Mouse (Mus musculus): ENCODE measurements at regions not wholly inside any gene's neighbourhood (a gene's known extent, or its start where the extent isn't known, plus 50 kb on each side); places are given as distances from the start of the nearest gene placed in this dataset.

DNA sequence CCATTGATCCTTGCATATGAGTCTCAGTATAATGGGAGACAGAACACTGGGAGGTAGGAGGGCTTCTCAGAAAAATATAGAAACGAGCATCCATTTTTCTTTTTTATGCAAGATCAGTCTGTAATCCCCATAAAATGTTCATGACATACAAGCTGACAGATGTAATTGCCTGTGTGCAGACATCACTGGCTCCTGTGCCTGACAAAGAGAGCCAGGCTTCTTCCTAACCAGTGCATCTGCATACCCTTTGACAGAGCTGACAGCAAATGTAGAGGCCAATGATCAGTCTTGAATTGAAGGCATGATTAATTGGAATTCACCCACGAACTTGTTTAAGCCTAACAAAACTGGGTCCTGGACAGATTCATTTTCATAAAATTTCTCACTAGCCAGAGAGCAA is 463.0 kb downstream of the 1190002N15Rik start:
- WGBS, result 47% methylated on average over 2 of the region's 2 CpGs

GRCm38 (mm10) chr9:94067121-94067520 is 470.8 kb downstream of the 1190002N15Rik start:
- no peak overlapping the region for H3K9ac ChIP-seq
- no peak overlapping the region for H3K4me2 ChIP-seq (replicated peaks)
- no peaks in the 10 kb centered on the region for H3K9me3 ChIP-seq
- no peaks in the 10 kb centered on the region for H3K27me3 ChIP-seq (replicated peaks)
- H3K4me1 ChIP-seq, result no peaks in the 10 kb centered on the region
- H3K4me3 ChIP-seq, result no peak overlapping the region
- no peaks in the 10 kb centered on the region for H3K36me3 ChIP-seq
- ATAC-seq (ENCODE audit: low FRiP score, low read depth), result no peak
- WGBS, result 70% methylated on average over 1 of the region's 1 CpGs
- H3K27ac ChIP-seq, result no peak overlapping the region

More for the DNA sequence above, 463.0 kb downstream of the 1190002N15Rik start:
- no peaks in the 10 kb centered on the region for H3K4me1 ChIP-seq
- no peak overlapping the region for H3K9ac ChIP-seq
- no peak overlapping the region for H3K4me3 ChIP-seq
- H3K27me3 ChIP-seq (replicated peaks), result no peaks in the 10 kb centered on the region
- no peaks in the 10 kb centered on the region for H3K9me3 ChIP-seq
- no peak for ATAC-seq (ENCODE audit: low FRiP score, low read depth)
- no peak overlapping the region for H3K27ac ChIP-seq
- H3K4me2 ChIP-seq (replicated peaks), result no peak overlapping the region
- no peaks in the 10 kb centered on the region for H3K36me3 ChIP-seq

GRCm38 (mm10) chr9:94053229-94053628 is 484.7 kb downstream of the 1190002N15Rik start:
- H3K27ac ChIP-seq, result no peak overlapping the region
- no peaks in the 10 kb centered on the region for H3K4me1 ChIP-seq
- H3K4me2 ChIP-seq (replicated peaks), result no peak overlapping the region
- no peaks in the 10 kb centered on the region for H3K27me3 ChIP-seq (replicated peaks)
- no peaks in the 10 kb centered on the region for H3K9me3 ChIP-seq
- no peaks in the 10 kb centered on the region for H3K36me3 ChIP-seq
- 83% methylated on average over 4 of the region's 4 CpGs for WGBS
- no peak for ATAC-seq (ENCODE audit: low FRiP score, low read depth)
- H3K4me3 ChIP-seq, result no peak overlapping the region
- no peak overlapping the region for H3K9ac ChIP-seq

DNA sequence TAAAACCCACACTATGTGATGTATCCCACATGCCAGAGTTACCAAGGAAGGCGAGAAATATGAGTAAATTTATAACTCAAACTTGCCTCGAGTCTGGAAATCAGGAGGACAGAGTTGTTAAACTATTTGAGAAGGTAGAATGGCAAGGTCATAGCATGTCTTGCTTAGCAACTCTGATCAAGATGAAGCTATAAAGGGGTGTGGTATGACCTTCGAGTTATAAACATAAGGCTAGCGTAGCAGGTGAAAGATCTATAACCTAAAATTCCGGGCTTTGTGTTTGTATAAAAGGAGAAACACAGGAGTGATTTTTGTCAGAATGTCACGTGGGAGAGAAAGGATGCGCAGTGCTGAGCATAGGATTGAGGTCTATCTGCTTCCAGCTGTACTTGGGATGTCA is 490.0 kb downstream of the 1190002N15Rik start:
- no peaks in the 10 kb centered on the region for H3K4me1 ChIP-seq
- ATAC-seq (ENCODE audit: low FRiP score, low read depth), result no peak
- 88% methylated on average over 7 of the region's 7 CpGs for WGBS
- no peak overlapping the region for H3K27ac ChIP-seq
- no peaks in the 10 kb centered on the region for H3K9me3 ChIP-seq
- no peaks in the 10 kb centered on the region for H3K27me3 ChIP-seq (replicated peaks)
- no peak overlapping the region for H3K4me3 ChIP-seq
- H3K36me3 ChIP-seq, result no peaks in the 10 kb centered on the region
- H3K9ac ChIP-seq, result no peak overlapping the region
- H3K4me2 ChIP-seq (replicated peaks), result no peak overlapping the region

GRCm38 (mm10) chr9:94045462-94046126 is 492.3 kb downstream of the 1190002N15Rik start:
- no peaks in the 10 kb centered on the region for H3K9me3 ChIP-seq
- no peak overlapping the region for H3K27ac ChIP-seq
- no peaks in the 10 kb centered on the region for H3K4me1 ChIP-seq
- no peak overlapping the region for H3K9ac ChIP-seq
- ATAC-seq (ENCODE audit: low FRiP score, low read depth), result no peak
- WGBS, result 84% methylated on average over 3 of the region's 3 CpGs
- H3K4me3 ChIP-seq, result no peak overlapping the region
- H3K27me3 ChIP-seq (replicated peaks), result no peaks in the 10 kb centered on the region
- H3K36me3 ChIP-seq, result no peaks in the 10 kb centered on the region
- H3K4me2 ChIP-seq (replicated peaks), result no peak overlapping the region

- ATAC-seq (ENCODE audit: low FRiP score, low read depth), result no peak
- Histone ChIP-seq H3K4me1 (no peaks in the 10 kb centered on the region), H3K27me3 (replicated peaks) (no peaks in the 10 kb centered on the region), H3K9me3 (no peaks in the 10 kb centered on the region), H3K36me3 (no peaks in the 10 kb centered on the region), H3K27ac (no peak overlapping the region), H3K9ac (no peak overlapping the region), H3K4me3 (no peak overlapping the region), H3K4me2 (replicated peaks) (no peak overlapping the region)
- WGBS, result 62% methylated on average over 3 of the region's 3 CpGs
Measured at GRCm38 (mm10) chr9:94023761-94024160, 514.1 kb downstream of the 1190002N15Rik start.

DNA sequence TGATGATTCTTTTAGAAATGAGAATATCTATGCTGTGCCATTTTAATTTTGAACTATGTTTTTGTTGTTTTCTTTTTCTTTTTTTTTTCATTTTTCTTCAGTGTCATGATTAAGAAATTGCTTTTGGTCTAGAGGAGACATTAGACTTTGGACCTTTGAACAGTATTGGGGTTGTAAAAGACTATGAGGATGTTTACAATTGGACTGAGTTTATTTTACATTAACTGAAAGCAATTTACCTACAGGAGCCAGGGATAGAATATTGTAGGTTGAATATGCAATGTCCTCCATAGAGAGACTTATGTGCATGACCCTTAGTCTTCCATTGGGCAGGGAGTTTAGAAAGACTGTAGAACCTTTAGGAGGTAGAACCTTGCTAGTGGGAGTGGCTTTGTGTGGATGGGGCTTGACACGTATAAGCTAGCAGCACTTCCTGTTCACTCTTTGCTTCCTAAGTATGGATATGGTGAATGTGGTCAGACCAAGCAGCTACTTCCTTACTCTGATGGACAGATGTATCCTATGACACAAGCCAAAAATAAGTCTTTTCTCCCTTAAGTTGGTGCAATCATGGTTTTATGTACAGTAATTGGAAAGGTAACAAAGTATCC is 516.5 kb downstream of the 1190002N15Rik start:
- no peak for ATAC-seq (ENCODE audit: low FRiP score, low read depth)
- H3K4me2 ChIP-seq (replicated peaks), result no peak overlapping the region
- H3K4me3 ChIP-seq, result no peak overlapping the region
- no peaks in the 10 kb centered on the region for H3K4me1 ChIP-seq
- 94% methylated on average over 1 of the region's 1 CpGs for WGBS
- no peaks in the 10 kb centered on the region for H3K9me3 ChIP-seq
- H3K9ac ChIP-seq, result no peak overlapping the region
- H3K36me3 ChIP-seq, result no peaks in the 10 kb centered on the region
- H3K27ac ChIP-seq, result no peak overlapping the region
- H3K27me3 ChIP-seq (replicated peaks), result no peaks in the 10 kb centered on the region

GRCm38 (mm10) chr9:94016747-94017487 is 521.0 kb downstream of the 1190002N15Rik start:
- Histone ChIP-seq H3K36me3 (no peaks in the 10 kb centered on the region), H3K9ac (no peak overlapping the region), H3K4me1 (no peaks in the 10 kb centered on the region), H3K4me3 (no peak overlapping the region), H3K4me2 (replicated peaks) (no peak overlapping the region), H3K27me3 (replicated peaks) (no peaks in the 10 kb centered on the region), H3K27ac (no peak overlapping the region), H3K9me3 (no peaks in the 10 kb centered on the region)
- ATAC-seq (ENCODE audit: low FRiP score, low read depth), result no peak

DNA sequence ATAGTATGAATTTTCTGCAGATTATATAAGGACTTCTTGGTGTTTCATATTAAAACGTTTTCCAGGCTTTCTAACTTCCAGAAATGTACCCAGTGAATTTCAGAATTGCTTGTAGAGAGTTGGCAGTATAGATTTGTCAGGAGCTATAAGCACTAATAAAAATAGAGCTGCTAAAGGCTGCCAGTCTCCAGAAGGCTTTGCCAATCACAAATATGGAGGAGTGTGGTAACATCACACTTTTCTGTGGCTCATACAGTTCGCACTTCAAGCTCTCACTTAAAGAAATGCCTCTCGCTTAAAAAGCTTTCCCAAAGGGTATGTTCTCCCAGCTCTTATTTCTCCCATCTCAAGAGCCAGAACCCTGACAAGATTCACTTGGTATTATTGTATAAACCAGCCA is 545.7 kb downstream of the 1190002N15Rik start:
- Histone ChIP-seq H3K4me3 (no peak overlapping the region), H3K36me3 (no peaks in the 10 kb centered on the region), H3K9me3 (no peaks in the 10 kb centered on the region), H3K27me3 (replicated peaks) (no peaks in the 10 kb centered on the region), H3K4me2 (replicated peaks) (no peak overlapping the region), H3K9ac (no peak overlapping the region), H3K4me1 (no peaks in the 10 kb centered on the region), H3K27ac (no peak overlapping the region)
- 72% methylated on average over 3 of the region's 3 CpGs for WGBS
- no peak for ATAC-seq (ENCODE audit: low FRiP score, low read depth)

DNA sequence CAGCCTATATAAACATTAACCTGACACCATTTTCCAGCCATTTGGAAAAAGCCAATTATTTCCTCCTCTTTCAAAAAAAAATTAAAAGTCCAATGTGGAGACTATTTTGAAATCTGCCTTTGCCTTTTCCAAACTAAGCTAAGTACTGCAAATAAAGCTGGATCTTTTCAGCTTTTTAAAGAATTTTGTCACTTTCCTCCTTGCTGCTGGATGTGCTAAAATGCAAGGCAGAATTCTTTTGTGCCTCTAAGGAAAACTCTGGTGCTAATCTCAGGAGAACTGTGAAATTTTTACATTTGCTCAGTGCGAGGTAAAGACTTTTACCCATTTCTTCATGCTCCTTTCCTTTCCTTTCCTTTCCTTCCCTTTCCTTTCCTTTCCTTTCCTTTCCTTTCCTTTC is 546.7 kb downstream of the 1190002N15Rik start:
- H3K4me3 ChIP-seq, result no peak overlapping the region
- H3K27me3 ChIP-seq (replicated peaks), result no peaks in the 10 kb centered on the region
- H3K4me1 ChIP-seq, result no peaks in the 10 kb centered on the region
- no peak for ATAC-seq (ENCODE audit: low FRiP score, low read depth)
- WGBS, result 67% methylated on average over 1 of the region's 1 CpGs
- H3K4me2 ChIP-seq (replicated peaks), result no peak overlapping the region
- H3K36me3 ChIP-seq, result no peaks in the 10 kb centered on the region
- H3K9me3 ChIP-seq, result no peaks in the 10 kb centered on the region
- no peak overlapping the region for H3K27ac ChIP-seq
- H3K9ac ChIP-seq, result no peak overlapping the region

DNA sequence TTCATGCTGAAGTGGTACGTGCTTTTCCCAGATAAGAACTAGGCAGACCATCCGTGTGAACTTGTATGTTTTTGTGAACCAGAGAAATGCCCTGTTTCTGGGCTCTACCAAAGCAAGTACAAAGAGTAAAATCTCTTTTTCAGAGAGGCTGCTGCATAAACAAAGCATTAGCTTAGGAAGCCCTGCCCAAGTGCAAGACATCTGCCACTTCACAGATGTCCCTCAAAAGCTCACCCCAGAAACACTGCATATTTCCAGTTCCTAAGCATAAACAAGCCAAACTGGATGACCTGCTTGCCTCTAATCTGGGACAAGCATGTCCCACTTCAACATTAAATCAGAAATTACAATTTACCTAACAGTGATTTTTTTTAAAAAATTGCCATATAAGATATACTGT is 556.7 kb downstream of the 1190002N15Rik start:
- Histone ChIP-seq H3K36me3 (no peaks in the 10 kb centered on the region), H3K9me3 (no peaks in the 10 kb centered on the region), H3K4me2 (replicated peaks) (no peak overlapping the region), H3K27ac (no peak overlapping the region), H3K9ac (no peak overlapping the region), H3K4me1 (no peaks in the 10 kb centered on the region), H3K4me3 (no peak overlapping the region), H3K27me3 (replicated peaks) (no peaks in the 10 kb centered on the region)
- WGBS, result 86% methylated on average over 2 of the region's 2 CpGs
- no peak for ATAC-seq (ENCODE audit: low FRiP score, low read depth)

DNA sequence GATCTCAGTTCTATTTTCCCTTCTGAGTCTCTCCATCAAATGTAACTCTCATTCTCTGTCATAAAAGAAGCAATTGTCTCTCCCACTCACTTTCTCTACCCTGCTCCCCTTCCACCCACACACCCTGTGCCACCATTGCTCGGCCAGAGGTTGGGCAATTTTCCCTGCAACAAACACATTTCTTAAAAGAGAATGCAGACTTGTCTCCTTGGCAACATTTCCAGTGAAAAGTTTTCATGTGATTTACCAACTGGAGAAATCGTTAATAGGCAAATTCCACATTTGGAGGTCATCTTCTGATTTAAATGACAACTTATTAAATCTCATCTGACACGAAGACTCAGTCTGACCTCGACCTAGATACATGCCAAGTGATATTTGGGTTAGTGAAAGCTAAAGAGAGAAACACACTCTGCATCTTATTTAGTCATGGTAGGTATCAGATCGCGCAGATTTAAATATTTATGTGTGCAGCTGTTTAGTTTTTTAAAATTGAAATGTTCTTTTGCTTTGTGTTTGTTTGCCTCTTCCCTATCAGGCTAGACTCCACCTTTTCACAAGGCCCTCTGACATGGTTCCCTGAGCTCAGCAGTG is 568.1 kb downstream of the 1190002N15Rik start:
- Histone ChIP-seq H3K9me3 (no peaks in the 10 kb centered on the region), H3K4me3 (no peak overlapping the region), H3K27ac (no peak overlapping the region), H3K9ac (no peak overlapping the region), H3K4me1 (no peaks in the 10 kb centered on the region), H3K36me3 (no peaks in the 10 kb centered on the region), H3K27me3 (replicated peaks) (no peaks in the 10 kb centered on the region), H3K4me2 (replicated peaks) (no peak overlapping the region)
- WGBS, result 87% methylated on average over 6 of the region's 6 CpGs
- ATAC-seq (ENCODE audit: low FRiP score, low read depth), result no peak
